Mouse (Mus musculus) MEL (cell line): ENCODE results near the gene Hoxb9. TPM values are rescaled to one million over a fixed set of nuclear protein-coding genes. Genes with fewer than 3 reads are reported as not detected.

Experiments used
- DNase-seq: peaks from one replicate; pipeline ENCODE4 v3.0.0; 2011; ENCODE audit warnings: low read depth, low spot score
- H3K27ac ChIP-seq: 2 replicates; pipeline ENCODE4 v1.5.1; 2012; ENCODE audit warnings: low read depth, mild to moderate bottlenecking, control low read depth, low read length, moderate library complexity; ENCODE audit not compliant: control insufficient read depth
- H3K27me3 ChIP-seq, 2 experiments: fragments of 150-350 bp in 1 of 2; sonication (generic) in 1 of 2; 2 replicates each; pipeline ENCODE4 v1.6.1; 2012; ENCODE audit warnings: low read length in 2 of 2, mild to moderate bottlenecking in 2 of 2, improper control_type of control experiment in 1 of 2, moderate library complexity in 1 of 2; ENCODE audit not compliant: insufficient read depth in 2 of 2, control insufficient read depth in 1 of 2
- H3K36me3 ChIP-seq, 2 experiments: 2 replicates each; pipeline ENCODE4 v1.6.1; 2012 to 2014; ENCODE audit warnings: low read length in 2 of 2, improper control_type of control experiment in 1 of 2, inconsistent platforms in 1 of 2, mild to moderate bottlenecking in 1 of 2; ENCODE audit not compliant: insufficient read depth in 2 of 2, control insufficient read depth in 1 of 2
- H3K4me1 ChIP-seq, 2 experiments: fragments of 150-350 bp in 1 of 2; sonication (generic) in 1 of 2; 2 replicates each; pipeline ENCODE4 v1.6.1; 2012; ENCODE audit warnings: low read length in 2 of 2, improper control_type of control experiment in 1 of 2, mild to moderate bottlenecking in 1 of 2; ENCODE audit not compliant: insufficient read depth in 2 of 2, control insufficient read depth in 1 of 2
- H3K4me3 ChIP-seq, 2 experiments: fragments of 150-350 bp in 1 of 2; sonication (generic) in 1 of 2; 2 replicates each; pipeline ENCODE4 v1.5.1; 2012; ENCODE audit warnings: low read depth in 2 of 2, low read length in 2 of 2, mild to moderate bottlenecking in 2 of 2, moderate library complexity in 2 of 2, control low read depth in 1 of 2, improper control_type of control experiment in 1 of 2; ENCODE audit not compliant: control insufficient read depth in 1 of 2, insufficient read depth in 1 of 2
- H3K79me2 ChIP-seq: 2 replicates; pipeline ENCODE4 v1.6.1; 2012; ENCODE audit warnings: mild to moderate bottlenecking, low read length, moderate library complexity; ENCODE audit not compliant: control insufficient read depth, poor library complexity, insufficient read depth
- H3K9ac ChIP-seq: 2 replicates; pipeline ENCODE4 v1.6.1; 2012; ENCODE audit warnings: low read depth, mild to moderate bottlenecking, control low read depth, low read length, moderate library complexity; ENCODE audit not compliant: control insufficient read depth, poor library complexity, severe bottlenecking
- H3K9me3 ChIP-seq: fragments of 150-350 bp; sonication (generic); replicated peaks from 2 replicates; pipeline ENCODE4 v1.6.1; 2012; ENCODE audit warnings: mild to moderate bottlenecking, low read length, improper control_type of control experiment, moderate library complexity; ENCODE audit not compliant: insufficient read depth
- CHD1 ChIP-seq: IDR thresholded peaks from 2 replicates; pipeline ENCODE4 v1.6.1; 2012; ENCODE audit warnings: low read depth, mild to moderate bottlenecking, inconsistent platforms, low read length, improper control_type of control experiment
- GATA1 ChIP-seq: IDR thresholded peaks from 2 replicates; pipeline ENCODE4 v1.6.1; 2011; ENCODE audit warnings: low read depth, low read length, improper control_type of control experiment
- JUND ChIP-seq: IDR thresholded peaks from 2 replicates; pipeline ENCODE4 v1.6.1; 2011; ENCODE audit warnings: low read depth, mild to moderate bottlenecking, improper control_type of control experiment, low read length
- KAT2A ChIP-seq: conservative IDR thresholded peaks from 2 replicates; pipeline ENCODE4 v1.6.1; 2012; ENCODE audit warnings: low read depth, low read length, improper control_type of control experiment, inconsistent platforms
- MAX ChIP-seq: IDR thresholded peaks from 2 replicates; pipeline ENCODE4 v1.6.1; 2011; ENCODE audit warnings: low read length, improper control_type of control experiment
- MYB ChIP-seq: IDR thresholded peaks from 2 replicates; pipeline ENCODE4 v1.6.1; 2011; ENCODE audit warnings: mild to moderate bottlenecking, low read depth, low read length, improper control_type of control experiment
- MYC ChIP-seq: IDR thresholded peaks from 2 replicates; pipeline ENCODE4 v1.6.1; 2011; ENCODE audit warnings: low read depth, mild to moderate bottlenecking, low read length, improper control_type of control experiment, moderate library complexity
- NELFE ChIP-seq: IDR thresholded peaks from 2 replicates; pipeline ENCODE4 v1.6.1; 2011; ENCODE audit warnings: low read depth, low read length, improper control_type of control experiment
- SMC3 ChIP-seq: IDR thresholded peaks from 2 replicates; pipeline ENCODE4 v1.6.1; 2011; ENCODE audit warnings: low read depth, low read length, improper control_type of control experiment
- USF2 ChIP-seq, 2 experiments: IDR thresholded peaks; 2 replicates each; pipeline ENCODE4 v1.6.1; 2011 to 2012; ENCODE audit warnings: improper control_type of control experiment in 2 of 2, low read length in 2 of 2, borderline replicate concordance in 1 of 2, inconsistent platforms in 1 of 2, low read depth in 1 of 2, mild to moderate bottlenecking in 1 of 2; ENCODE audit not compliant: insufficient read depth in 1 of 2
- ZC3H11A ChIP-seq: IDR thresholded peaks from 2 replicates; pipeline ENCODE4 v1.6.1; 2012; ENCODE audit warnings: low read depth, mild to moderate bottlenecking, inconsistent platforms, low read length, improper control_type of control experiment
- polyA plus RNA-seq, 2 experiments: library from polyadenylated mRNA; stranded (reverse) in 1 of 2; unstranded in 1 of 2; fragments of >175 nt in 1 of 2; fragments of >200 nt in 1 of 2; gene quantifications; 2 replicates each; pipeline versions ENCODE4 v1.2.1 to v1.2.4; 2012; ENCODE audit warnings: low replicate concordance in 2 of 2, low read depth in 1 of 2; ENCODE audit not compliant: insufficient read length in 2 of 2, insufficient read depth in 1 of 2, missing spikeins in 1 of 2
- total RNA-seq: library from RNA; depleted of rRNA; stranded (reverse); fragments of 300-350 nt; gene quantifications from 2 replicates; pipeline ENCODE4 v1.2.3, GENCODE M21; 2012

Hoxb9 gene
- total and polyA plus RNA-seq, 3 experiments = not detected

- H3K4me1 ChIP-seq = no peaks in the 10 kb centered on the region
- no peak overlapping the region for H3K4me3 ChIP-seq
- no peaks in the 10 kb centered on the region; a peak in 3 of 4 replicates for H3K27me3 ChIP-seq
- H3K27ac ChIP-seq = no peak overlapping the region
- no peak overlapping the region for H3K9ac ChIP-seq
- no peaks in the 10 kb centered on the region for H3K9me3 ChIP-seq
- DNase-seq = no peak
- TF ChIP-seq JUND = no peak
- no peak for TF ChIP-seq SMC3
- no peak for TF ChIP-seq KAT2A
- no peak for TF ChIP-seq USF2 (IDR thresholded peaks at IDR 0.05; ENCODE audit: borderline replicate concordance in 1 of 2, insufficient read depth in 1 of 2, low read depth in 1 of 2, low read length in 2 of 2)
- no peak for TF ChIP-seq GATA1
- no peaks in the 10 kb centered on the region for H3K79me2 ChIP-seq
- no peaks in the 10 kb centered on the region for H3K36me3 ChIP-seq
These were observed 42.7 kb downstream of the Hoxb9 start for GRCm38 (mm10) chr11:96313806-96314428.

GRCm38 (mm10) chr11:96314671-96315343 lies 43.5 kb downstream of the Hoxb9 start:
- no peaks in the 10 kb centered on the region for H3K79me2 ChIP-seq
- no peaks in the 10 kb centered on the region for H3K36me3 ChIP-seq
- no peak for DNase-seq
- no peaks in the 10 kb centered on the region for H3K9me3 ChIP-seq
- no peak overlapping the region for H3K9ac ChIP-seq
- H3K27ac ChIP-seq = no peak overlapping the region
- no peaks in the 10 kb centered on the region; a peak in 3 of 4 replicates for H3K27me3 ChIP-seq
- H3K4me3 ChIP-seq = no peak overlapping the region
- TF ChIP-seq ZC3H11A = no peak
- no peak for TF ChIP-seq CHD1
- no peak for TF ChIP-seq MYC
- no peak for TF ChIP-seq NELFE
- no peak for TF ChIP-seq MYB
- TF ChIP-seq JUND = no peak
- H3K4me1 ChIP-seq = no peaks in the 10 kb centered on the region

- Histone ChIP-seq H3K4me1 (no peaks in the 10 kb centered on the region), H3K27me3 (no peaks in the 10 kb centered on the region; a peak in 3 of 4 replicates), H3K27ac (no peak overlapping the region), H3K9ac (no peak overlapping the region), H3K4me3 (no peak overlapping the region), H3K79me2 (no peaks in the 10 kb centered on the region), H3K36me3 (no peaks in the 10 kb centered on the region), H3K9me3 (no peaks in the 10 kb centered on the region)
- DNase-seq = no peak
- no peak for TF ChIP-seq MAX
These were observed 44.1 kb downstream of the Hoxb9 start for GRCm38 (mm10) chr11:96315344-96315681.
